Mouse (Mus musculus): Measurements from ENCODE around the gene Heatr4.
A peak's percentile ranks its signal among the peaks of the same experiment; 100 is the strongest.

Heatr4 gene

DNA sequence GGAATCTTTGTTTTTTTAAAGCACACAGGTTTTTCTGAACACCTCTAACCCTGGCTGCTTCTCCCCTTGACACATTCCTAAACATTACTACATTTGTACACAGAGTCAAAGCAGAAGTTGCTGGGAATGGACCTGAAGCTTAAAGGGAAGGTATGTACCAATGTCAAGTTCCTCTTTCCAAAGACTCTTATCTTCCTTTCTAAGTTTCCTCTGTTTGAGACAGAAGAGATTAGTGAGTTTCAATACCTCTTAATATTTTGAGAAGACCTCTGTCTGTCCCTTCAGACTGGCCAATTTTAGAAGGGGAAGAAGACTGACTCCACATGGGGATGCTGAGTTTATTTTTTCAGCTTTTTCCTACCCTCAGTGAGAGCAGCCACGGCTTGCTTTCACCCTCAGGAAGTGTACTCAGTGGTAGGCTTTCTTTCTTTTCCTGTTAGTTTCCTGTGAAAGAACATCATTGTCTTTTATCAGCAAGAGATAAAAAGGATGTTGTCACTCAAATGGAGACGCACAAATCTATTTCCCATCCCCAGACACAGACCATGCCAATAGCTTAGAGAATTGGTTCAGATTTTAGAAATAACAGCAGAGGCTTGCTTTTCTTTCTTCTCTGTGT, 55.4 kb downstream of the Heatr4 start:
- DNase-seq: no peak

GRCm38 (mm10) chr12:83927747-83928146, 56.9 kb downstream of the Heatr4 start:
- DNase-seq: peak; percentile 47

DNA sequence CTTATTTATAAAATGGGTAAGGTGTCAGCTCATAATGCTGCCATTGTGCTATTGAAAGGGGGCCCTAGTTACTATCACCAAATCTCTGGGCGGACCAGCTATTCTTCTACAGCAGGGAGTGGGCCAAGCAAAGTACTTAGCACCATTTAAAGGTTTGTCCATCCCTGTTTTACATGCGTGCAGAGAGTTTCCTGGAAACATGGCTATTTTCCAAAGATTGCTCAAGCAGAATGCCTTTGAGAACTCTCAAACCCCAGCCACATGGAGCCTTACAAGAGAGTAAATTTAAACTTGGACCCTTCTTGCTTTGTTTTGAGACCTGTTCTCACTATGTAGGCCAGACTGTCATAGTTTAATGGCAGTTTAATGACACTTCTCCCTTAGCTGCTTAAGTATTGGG, 58.6 kb downstream of the Heatr4 start:
- no peak for DNase-seq

GRCm38 (mm10) chr12:83925160-83925703, 59.4 kb downstream of the Heatr4 start:
- peak; percentile 38 for DNase-seq

- DNase-seq: no peak
Measured at GRCm38 (mm10) chr12:83924332-83924731, 60.3 kb downstream of the Heatr4 start.

GRCm38 (mm10) chr12:83923486-83923859, 61.2 kb downstream of the Heatr4 start:
- no peak for DNase-seq

DNA sequence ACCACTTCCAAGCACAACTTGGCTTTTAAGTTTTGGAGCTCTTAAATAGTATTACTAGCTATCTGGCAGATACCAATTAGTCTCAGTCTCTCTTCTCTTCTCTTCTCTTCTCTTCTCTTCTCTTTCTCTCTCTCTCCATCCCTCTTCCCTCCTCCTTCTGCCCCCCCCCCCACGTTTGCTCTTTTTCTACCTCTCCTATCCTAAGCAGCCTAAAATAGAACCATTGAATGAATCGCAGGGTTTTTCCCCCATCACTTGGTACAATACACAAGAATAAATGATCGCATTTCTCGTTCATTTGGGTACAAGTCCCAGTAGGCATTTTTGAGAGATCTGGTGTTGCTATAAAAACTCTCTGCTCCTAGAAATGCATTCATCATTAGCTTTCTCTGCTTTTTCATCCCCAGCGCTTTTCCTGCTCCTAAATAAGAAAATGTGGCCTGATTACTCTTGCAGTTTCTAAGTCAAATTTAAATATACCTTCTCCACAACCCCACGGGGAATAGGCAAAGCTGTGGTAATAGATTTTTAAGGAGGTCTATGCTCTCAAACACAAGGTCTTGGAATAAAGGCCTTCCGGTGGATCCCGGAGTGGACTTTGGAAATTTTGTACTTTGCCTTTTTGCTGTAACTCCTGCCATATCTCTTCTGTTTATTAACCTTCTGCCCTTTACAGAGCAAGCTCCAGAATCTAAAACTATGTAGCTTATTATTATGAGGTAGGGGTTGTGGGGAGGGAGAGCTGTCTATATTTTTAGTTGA, 61.7 kb downstream of the Heatr4 start:
- no peak for DNase-seq

DNA sequence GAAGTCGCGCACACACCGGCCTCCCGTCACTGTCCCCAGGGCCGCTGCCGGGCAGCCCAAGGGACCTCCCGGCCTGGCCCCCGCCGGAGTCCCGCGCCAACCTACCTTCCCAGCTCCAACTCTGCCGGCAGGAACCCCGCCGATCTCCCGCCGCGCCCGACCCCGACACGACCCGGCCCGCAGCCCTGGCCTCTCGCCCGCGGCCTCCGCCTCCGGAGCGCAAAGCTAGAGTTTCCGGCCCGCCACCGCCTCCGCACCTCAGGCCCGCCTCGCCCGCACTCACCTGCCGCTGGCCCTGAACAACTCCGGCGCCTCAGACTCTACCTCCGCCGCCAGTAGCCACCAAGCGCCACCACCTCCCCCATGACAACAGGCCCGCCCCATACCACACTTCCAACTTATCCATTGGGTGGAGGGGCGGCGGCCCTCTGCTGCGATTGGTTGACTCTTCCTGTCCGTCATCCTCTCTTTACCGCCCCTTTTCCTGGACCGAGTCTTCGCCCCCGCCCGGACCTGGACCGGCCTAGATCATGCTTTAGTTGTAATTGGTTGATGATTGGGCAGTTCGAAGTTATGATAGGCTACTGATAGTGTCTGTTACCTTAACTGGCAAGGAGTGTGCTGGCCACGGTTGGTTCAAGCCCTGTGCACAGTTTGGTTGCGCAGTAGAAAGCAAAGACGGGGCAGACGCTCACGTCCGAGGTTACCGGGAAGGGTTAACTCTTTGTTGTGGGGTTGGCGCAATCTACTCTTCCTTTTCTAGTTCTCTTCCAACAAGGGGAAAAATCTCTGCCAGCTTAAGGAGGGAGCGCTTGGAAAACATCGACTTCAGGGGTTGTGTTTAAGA, 62.9 kb downstream of the Heatr4 start, which contains the start of gene Numb:
Gene Numb (minus strand): TSS at position 400 of the 847 bp plus-strand sequence.
- peak; percentile 98 for DNase-seq

- DNase-seq: peak; percentile 61
Measured at GRCm38 (mm10) chr12:83920721-83921441, 63.8 kb downstream of the Heatr4 start.

GRCm38 (mm10) chr12:83916884-83917283, 67.8 kb downstream of the Heatr4 start:
- DNase-seq: peak; percentile 69

DNA sequence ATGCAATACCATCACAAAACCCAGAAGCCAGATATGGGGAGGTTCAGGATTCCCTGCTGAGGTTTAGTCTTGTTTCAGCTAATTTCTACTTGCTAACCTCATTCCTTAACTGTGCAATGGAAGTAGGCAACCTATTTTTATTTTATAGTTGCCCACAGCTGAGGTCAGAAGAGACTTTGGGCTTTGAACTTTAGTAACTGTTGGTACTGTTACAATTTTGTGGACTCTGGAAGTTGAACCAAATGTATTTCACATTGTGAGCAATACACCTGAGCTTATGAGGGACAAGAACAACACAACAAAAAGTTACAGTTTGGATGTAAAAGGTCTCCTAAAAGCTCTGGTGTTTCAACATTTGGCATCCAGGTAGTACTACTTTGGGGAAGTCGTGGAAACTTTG, 69.9 kb downstream of the Heatr4 start:
- DNase-seq: no peak

GRCm38 (mm10) chr12:83914202-83914740, 70.4 kb downstream of the Heatr4 start:
- DNase-seq: no peak

- DNase-seq: no peak
Measured at GRCm38 (mm10) chr12:83910451-83910850, 74.2 kb downstream of the Heatr4 start.

Measured in kidney, postnatal 10 days (tissue).